Mouse (Mus musculus): Measurements from ENCODE around the gene Fgfr2. TPM values are rescaled to one million over a fixed set of nuclear protein-coding genes. Genes with fewer than 3 reads are reported as not detected.

The Fgfr2 gene
- polyA plus RNA-seq, 1 experiment: 1.7 TPM

DNA sequence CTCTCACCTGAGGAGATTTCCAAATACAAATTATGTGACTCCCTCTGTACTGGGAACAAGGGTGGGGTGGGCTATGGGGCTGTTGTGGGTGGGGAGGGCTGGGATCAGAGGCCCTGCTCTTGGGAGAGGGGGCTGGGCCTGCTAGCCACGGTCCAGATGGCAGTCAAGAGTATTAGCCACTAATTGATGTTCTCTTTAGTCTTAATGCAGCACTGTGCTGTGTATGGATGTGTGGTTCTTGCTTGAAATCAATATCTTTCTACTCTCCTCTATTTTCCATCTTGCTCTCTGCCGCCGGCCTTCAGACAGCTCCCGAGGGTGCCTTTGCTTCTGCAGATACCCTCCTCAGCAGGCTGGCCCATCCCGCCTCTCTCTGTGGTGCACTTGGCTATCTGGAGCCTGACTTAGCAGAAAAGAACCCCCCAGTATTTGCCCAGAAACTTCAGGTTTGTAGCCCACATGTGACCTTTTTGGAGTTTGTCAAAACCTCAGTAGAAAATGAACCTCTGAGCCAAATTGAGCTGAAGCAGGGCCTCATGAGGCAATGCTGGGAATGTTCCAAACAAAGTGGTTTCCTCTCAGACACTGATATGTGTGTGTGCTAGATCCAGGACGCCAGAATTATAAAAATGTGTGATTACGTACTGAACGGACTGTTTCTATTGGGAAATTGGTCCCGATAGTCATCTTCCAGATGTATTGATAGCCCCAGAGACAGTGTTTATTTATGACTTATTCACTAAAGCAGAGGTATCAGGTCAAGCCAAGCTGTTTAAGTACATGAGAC is 2379.7 kb downstream of the Fgfr2 start:
- H3ac ChIP-seq (ENCODE audit: control insufficient read depth, insufficient read length, low read depth): no peak overlapping the region
- H3K79me3 ChIP-seq (ENCODE audit: low read depth): no peaks in the 10 kb centered on the region
- no peaks in the 10 kb centered on the region for H3K79me2 ChIP-seq (ENCODE audit: control insufficient read depth, insufficient read depth)
- H3K4me3 ChIP-seq (ENCODE audit: insufficient read depth, poor library complexity, severe bottlenecking): no peak overlapping the region
- H3K36me3 ChIP-seq (ENCODE audit: control insufficient read depth, insufficient read depth): peaks cover 31% of the 10 kb centered on the region
- TF ChIP-seq MAX (IDR thresholded peaks at IDR 0.05) (no peak), CEBPB (IDR thresholded peaks at IDR 0.05; ENCODE audit: low read depth) (no peak), FOSL1 (IDR thresholded peaks at IDR 0.05; ENCODE audit: insufficient read depth, low read length, poor library complexity, severe bottlenecking) (no peak), USF1 (IDR thresholded peaks at IDR 0.05; ENCODE audit: low read depth) (no peak), MYOG (IDR thresholded peaks at IDR 0.05; ENCODE audit: control insufficient read depth, extremely low read depth, insufficient read length) (no peak), CTCF (IDR thresholded peaks at IDR 0.05; ENCODE audit: control insufficient read depth, insufficient read depth, insufficient read length) (no peak), MYOD1 (IDR thresholded peaks at IDR 0.05; ENCODE audit: control insufficient read depth, insufficient read length, low read depth) (no peak)
- H3K27me3 ChIP-seq (ENCODE audit: control insufficient read depth, insufficient read depth, insufficient read length): no peaks in the 10 kb centered on the region

DNA sequence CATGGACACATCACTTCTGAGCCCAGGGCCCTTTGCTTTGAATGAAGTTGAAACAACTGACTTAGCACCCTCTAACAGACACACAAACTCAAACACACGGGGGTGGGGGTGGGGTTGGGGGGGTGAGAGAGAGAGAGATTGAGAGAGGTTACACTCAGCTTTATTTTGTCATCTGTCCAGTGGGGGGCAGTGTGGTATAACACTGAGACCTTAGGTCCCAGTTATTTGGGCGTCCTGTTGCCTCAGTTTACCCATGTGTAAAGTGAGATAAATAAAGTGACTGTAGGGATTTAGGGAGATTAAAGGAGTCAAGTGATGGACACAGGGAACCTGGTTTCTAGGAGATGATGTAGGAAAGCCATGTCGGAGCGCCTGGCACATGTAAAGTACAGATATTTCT is 2382.1 kb downstream of the Fgfr2 start:
- TF ChIP-seq FOSL1 (IDR thresholded peaks at IDR 0.05; ENCODE audit: insufficient read depth, low read length, poor library complexity, severe bottlenecking): no peak
- TF ChIP-seq MYOG (IDR thresholded peaks at IDR 0.05; ENCODE audit: control insufficient read depth, extremely low read depth, insufficient read length): no peak
- no peak for TF ChIP-seq MAX (IDR thresholded peaks at IDR 0.05)
- no peak for TF ChIP-seq USF1 (IDR thresholded peaks at IDR 0.05; ENCODE audit: low read depth)
- TF ChIP-seq CEBPB (IDR thresholded peaks at IDR 0.05; ENCODE audit: low read depth): no peak
- no peak for TF ChIP-seq MYOD1 (IDR thresholded peaks at IDR 0.05; ENCODE audit: control insufficient read depth, insufficient read length, low read depth)
- Histone ChIP-seq H3K79me2 (ENCODE audit: control insufficient read depth, insufficient read depth) (no peaks in the 10 kb centered on the region), H3ac (ENCODE audit: control insufficient read depth, insufficient read length, low read depth) (no peak overlapping the region), H3K36me3 (ENCODE audit: control insufficient read depth, insufficient read depth) (peaks cover 48% of the 10 kb centered on the region), H3K79me3 (ENCODE audit: low read depth) (no peaks in the 10 kb centered on the region), H3K4me3 (ENCODE audit: insufficient read depth, poor library complexity, severe bottlenecking) (no peak overlapping the region), H3K27me3 (ENCODE audit: control insufficient read depth, insufficient read depth, insufficient read length) (no peaks in the 10 kb centered on the region)

DNA sequence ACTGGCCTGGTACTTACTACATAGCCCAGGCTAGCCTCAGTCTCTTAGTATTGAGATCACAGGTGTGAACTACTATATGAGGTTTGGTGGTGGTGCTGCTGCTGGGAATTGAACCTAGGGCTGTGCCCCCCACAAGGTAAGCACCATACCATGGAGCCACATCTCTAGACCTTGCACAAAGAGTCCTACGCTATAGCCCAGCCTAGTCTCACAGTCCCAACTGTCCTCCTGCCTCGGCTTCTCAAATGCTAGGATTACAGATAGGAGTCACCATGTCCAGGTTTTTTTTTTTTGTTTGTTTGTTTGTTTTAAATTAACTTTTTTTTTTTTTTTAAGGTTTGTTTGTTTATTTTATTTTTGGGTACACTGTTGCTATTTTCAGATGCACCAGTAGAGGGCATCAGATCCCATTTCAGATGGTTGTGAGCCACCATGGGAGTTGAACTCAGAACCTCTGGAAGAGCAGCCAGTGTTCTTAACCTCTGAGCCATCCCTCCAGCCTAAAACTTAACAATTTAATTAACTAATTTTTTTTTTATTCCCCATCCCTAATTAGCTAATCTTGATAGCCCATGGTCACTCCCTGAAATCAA is 2388.9 kb downstream of the Fgfr2 start:
- H3K79me2 ChIP-seq (ENCODE audit: control insufficient read depth, insufficient read depth): no peaks in the 10 kb centered on the region
- no peaks in the 10 kb centered on the region for H3K27me3 ChIP-seq (ENCODE audit: control insufficient read depth, insufficient read depth, insufficient read length)
- no peaks in the 10 kb centered on the region for H3K79me3 ChIP-seq (ENCODE audit: low read depth)
- H3ac ChIP-seq (ENCODE audit: control insufficient read depth, insufficient read length, low read depth): no peak overlapping the region
- peaks cover 50% of the 10 kb centered on the region for H3K36me3 ChIP-seq (ENCODE audit: control insufficient read depth, insufficient read depth)
- TF ChIP-seq MYOG (IDR thresholded peaks at IDR 0.05; ENCODE audit: control insufficient read depth, extremely low read depth, insufficient read length): no peak
- TF ChIP-seq CTCF (IDR thresholded peaks at IDR 0.05; ENCODE audit: control insufficient read depth, insufficient read depth, insufficient read length): no peak
- H3K4me3 ChIP-seq (ENCODE audit: insufficient read depth, poor library complexity, severe bottlenecking): no peak overlapping the region

DNA sequence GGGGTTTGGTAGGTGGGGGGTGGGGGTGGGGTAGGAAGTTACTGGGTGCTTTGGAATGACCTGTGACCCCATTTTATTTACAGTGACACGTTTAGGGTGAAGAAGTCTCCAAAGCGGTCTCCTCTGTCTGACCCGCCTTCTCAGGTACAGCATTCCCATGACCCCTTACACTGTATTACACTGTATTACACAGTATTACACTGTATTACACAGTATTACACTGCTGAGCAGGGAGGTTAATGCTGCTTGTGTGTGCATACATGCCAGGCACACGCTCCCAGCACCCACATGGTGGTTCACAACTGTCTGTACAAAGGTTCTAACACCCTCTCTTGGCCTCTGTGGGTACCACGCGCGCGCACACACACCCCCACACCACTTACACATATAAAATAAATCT is 2389.7 kb downstream of the Fgfr2 start:
- no peak for TF ChIP-seq MYOG (IDR thresholded peaks at IDR 0.05; ENCODE audit: control insufficient read depth, extremely low read depth, insufficient read length)
- TF ChIP-seq MAX (IDR thresholded peaks at IDR 0.05): no peak
- Histone ChIP-seq H3K36me3 (ENCODE audit: control insufficient read depth, insufficient read depth) (peaks cover 53% of the 10 kb centered on the region), H3ac (ENCODE audit: control insufficient read depth, insufficient read length, low read depth) (no peak overlapping the region), H3K27me3 (ENCODE audit: control insufficient read depth, insufficient read depth, insufficient read length) (no peaks in the 10 kb centered on the region), H3K4me3 (ENCODE audit: insufficient read depth, poor library complexity, severe bottlenecking) (no peak overlapping the region), H3K79me3 (ENCODE audit: low read depth) (no peaks in the 10 kb centered on the region), H3K79me2 (ENCODE audit: control insufficient read depth, insufficient read depth) (no peaks in the 10 kb centered on the region)

DNA sequence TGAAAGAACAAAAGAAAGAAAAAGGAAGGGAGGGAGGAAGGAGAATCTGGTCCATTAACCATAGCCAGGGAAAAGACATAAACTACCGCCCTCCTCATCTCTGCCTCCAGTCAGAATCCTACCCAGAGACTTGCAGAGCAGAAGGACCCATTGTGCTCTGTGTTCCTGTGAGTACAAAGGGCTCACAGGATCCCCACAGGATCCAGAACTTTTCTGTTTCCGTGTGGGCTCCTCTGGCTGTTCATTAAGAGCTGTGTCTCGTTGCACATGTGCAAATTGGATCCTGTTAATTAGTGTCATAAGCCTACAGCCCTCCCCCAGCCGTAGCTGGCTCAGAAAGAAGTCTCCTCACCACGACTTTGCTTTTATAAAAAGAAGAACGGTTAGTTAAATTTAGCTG is 2390.2 kb downstream of the Fgfr2 start:
- no peaks in the 10 kb centered on the region for H3K27me3 ChIP-seq (ENCODE audit: control insufficient read depth, insufficient read depth, insufficient read length)
- TF ChIP-seq MYOG (IDR thresholded peaks at IDR 0.05; ENCODE audit: control insufficient read depth, extremely low read depth, insufficient read length): no peak
- TF ChIP-seq USF1 (IDR thresholded peaks at IDR 0.05; ENCODE audit: low read depth): no peak
- no peak for TF ChIP-seq MYOD1 (IDR thresholded peaks at IDR 0.05; ENCODE audit: control insufficient read depth, insufficient read length, low read depth)
- no peak for TF ChIP-seq CEBPB (IDR thresholded peaks at IDR 0.05; ENCODE audit: low read depth)
- no peak for TF ChIP-seq FOSL1 (IDR thresholded peaks at IDR 0.05; ENCODE audit: insufficient read depth, low read length, poor library complexity, severe bottlenecking)
- TF ChIP-seq CTCF (IDR thresholded peaks at IDR 0.05; ENCODE audit: control insufficient read depth, insufficient read depth, insufficient read length): no peak
- TF ChIP-seq MAX (IDR thresholded peaks at IDR 0.05): no peak
- H3K36me3 ChIP-seq (ENCODE audit: control insufficient read depth, insufficient read depth): peaks cover 48% of the 10 kb centered on the region
- H3K79me2 ChIP-seq (ENCODE audit: control insufficient read depth, insufficient read depth): no peaks in the 10 kb centered on the region
- H3ac ChIP-seq (ENCODE audit: control insufficient read depth, insufficient read length, low read depth): no peak overlapping the region
- no peaks in the 10 kb centered on the region for H3K79me3 ChIP-seq (ENCODE audit: low read depth)
- no peak overlapping the region for H3K4me3 ChIP-seq (ENCODE audit: insufficient read depth, poor library complexity, severe bottlenecking)

DNA sequence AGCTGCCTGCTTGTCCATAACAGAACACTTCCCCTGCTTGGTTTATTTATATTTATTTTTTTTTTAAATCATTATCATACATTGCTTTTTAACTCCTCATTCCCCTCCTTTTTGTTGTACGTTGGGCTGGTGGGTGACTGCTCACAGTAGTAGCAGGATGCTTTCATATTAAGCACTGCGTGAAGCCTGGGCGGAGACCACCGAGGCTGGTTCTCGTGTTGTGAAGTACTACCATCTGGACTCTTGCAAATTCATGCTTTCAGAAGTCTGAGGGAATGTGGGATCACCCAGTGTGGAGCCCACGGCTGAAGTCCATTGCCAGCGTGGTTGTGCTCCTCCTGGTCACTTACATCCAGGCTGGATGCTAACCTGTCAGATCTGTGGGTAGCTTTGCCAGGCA is 2391.4 kb downstream of the Fgfr2 start:
- H3K79me3 ChIP-seq (ENCODE audit: low read depth): no peaks in the 10 kb centered on the region
- H3K36me3 ChIP-seq (ENCODE audit: control insufficient read depth, insufficient read depth): peaks cover 38% of the 10 kb centered on the region

More for the DNA sequence above, 2391.4 kb downstream of the Fgfr2 start:
- H3K79me2 ChIP-seq (ENCODE audit: control insufficient read depth, insufficient read depth): no peaks in the 10 kb centered on the region
- no peak for TF ChIP-seq CTCF (IDR thresholded peaks at IDR 0.05; ENCODE audit: control insufficient read depth, insufficient read depth, insufficient read length)
- no peak for TF ChIP-seq CEBPB (IDR thresholded peaks at IDR 0.05; ENCODE audit: low read depth)
- no peak for TF ChIP-seq MYOD1 (IDR thresholded peaks at IDR 0.05; ENCODE audit: control insufficient read depth, insufficient read length, low read depth)
- TF ChIP-seq MAX (IDR thresholded peaks at IDR 0.05): no peak
- no peak for TF ChIP-seq MYOG (IDR thresholded peaks at IDR 0.05; ENCODE audit: control insufficient read depth, extremely low read depth, insufficient read length)
- TF ChIP-seq FOSL1 (IDR thresholded peaks at IDR 0.05; ENCODE audit: insufficient read depth, low read length, poor library complexity, severe bottlenecking): no peak
- no peak for TF ChIP-seq USF1 (IDR thresholded peaks at IDR 0.05; ENCODE audit: low read depth)
- no peaks in the 10 kb centered on the region for H3K27me3 ChIP-seq (ENCODE audit: control insufficient read depth, insufficient read depth, insufficient read length)
- H3K4me3 ChIP-seq (ENCODE audit: insufficient read depth, poor library complexity, severe bottlenecking): no peak overlapping the region
- H3ac ChIP-seq (ENCODE audit: control insufficient read depth, insufficient read length, low read depth): no peak overlapping the region
